Mouse (Mus musculus) heart, postnatal 10 days (tissue): ENCODE results near the gene Pcnx4. TPM values are rescaled to one million over a fixed set of nuclear protein-coding genes. Genes with fewer than 3 reads are reported as not detected.

ENCODE experiments used
- DNase-seq, 2 experiments: peaks; one replicate each; pipeline ENCODE4 v3.0.0; 2021
- intact Hi-C: fragments of 180-260 bp; cut with DNase I; formaldehyde crosslinking; loops from one replicate; pipeline ENCODE4 v1.15.1; 2025
- total RNA-seq, 2 experiments: library from RNA; stranded (reverse); gene quantifications; 2 replicates each; pipeline ENCODE4 v1.2.3; 2021

Pcnx4 gene
- 1 to 10 TPM; 3.5 to 3.9 TPM for total RNA-seq

GRCm38 (mm10) chr12:72536021-72536597, at the start of gene Pcnx4:
TSS of gene Pcnx4 (plus strand) at chr12:72536383.
- DNase-seq, result peak; percentile 98
- intact Hi-C loops, result no loop called here

GRCm38 (mm10) chr12:72487498-72487897, 48.7 kb upstream of the Pcnx4 start:
- intact Hi-C loops, result no loop called here

GRCm38 (mm10) chr12:72489995-72490394, 46.2 kb upstream of the Pcnx4 start:
- intact Hi-C loops, result no loop called here
- DNase-seq, result peak in 1 of 2 experiments; percentile 15

More at GRCm38 (mm10) chr12:72487498-72487897, 48.7 kb upstream of the Pcnx4 start:
- no peak for DNase-seq

- intact Hi-C loops, result no loop called here
- DNase-seq, result no peak
Observed at GRCm38 (mm10) chr12:72491063-72491719, 45.0 kb upstream of the Pcnx4 start.

- no peak for DNase-seq
- intact Hi-C loops, result no loop called here
Observed at GRCm38 (mm10) chr12:72496866-72497600, 39.1 kb upstream of the Pcnx4 start.

GRCm38 (mm10) chr12:72509606-72510005, 26.6 kb upstream of the Pcnx4 start:
- intact Hi-C loops, result loop anchor here (10.0 kb wide), 2 partner anchors 335 to 415 kb away; no protein-coding TSS in a partner anchor
- no peak for DNase-seq

GRCm38 (mm10) chr12:72515446-72515845, 20.7 kb upstream of the Pcnx4 start:
- intact Hi-C loops, result loop anchor here (2.0 to 10.0 kb wide), 5 partner anchors 53 to 457 kb away; no protein-coding TSS in a partner anchor
- peak; percentile 38 to 60 for DNase-seq

GRCm38 (mm10) chr12:72518114-72518728, 18.0 kb upstream of the Pcnx4 start:
- intact Hi-C loops, result loop anchor here (5.0 to 10.0 kb wide), 4 partner anchors 56 to 454 kb away; no protein-coding TSS in a partner anchor
- DNase-seq, result no peak

GRCm38 (mm10) chr12:72519352-72519751, 16.8 kb upstream of the Pcnx4 start:
- intact Hi-C loops, result loop anchor here (5.0 to 10.0 kb wide), 4 partner anchors 57 to 453 kb away; no protein-coding TSS in a partner anchor
- no peak for DNase-seq

GRCm38 (mm10) chr12:72519855-72520254, 16.3 kb upstream of the Pcnx4 start:
- DNase-seq, result no peak
- intact Hi-C loops, result loop anchor here (5.0 to 10.0 kb wide), 4 partner anchors 58 to 452 kb away; no protein-coding TSS in a partner anchor

- peak; percentile 58 to 76 for DNase-seq
- intact Hi-C loops, result no loop called here
Observed at GRCm38 (mm10) chr12:72520645-72521044, 15.5 kb upstream of the Pcnx4 start.

- intact Hi-C loops, result no loop called here
- no peak for DNase-seq
Observed at GRCm38 (mm10) chr12:72525588-72525987, 10.6 kb upstream of the Pcnx4 start.

- intact Hi-C loops, result no loop called here
- no peak for DNase-seq
Observed at GRCm38 (mm10) chr12:72532303-72532702, 3.9 kb upstream of the Pcnx4 start.

- intact Hi-C loops, result no loop called here
- DNase-seq, result no peak
Observed at GRCm38 (mm10) chr12:72533986-72534385, 2.2 kb upstream of the Pcnx4 start.

- intact Hi-C loops, result no loop called here
- DNase-seq, result no peak
Observed at GRCm38 (mm10) chr12:72535599-72535998, 584 bp upstream of the Pcnx4 start.

- no peak for DNase-seq
- intact Hi-C loops, result no loop called here
Observed at GRCm38 (mm10) chr12:72538571-72538970, 2.4 kb downstream of the Pcnx4 start.

- intact Hi-C loops, result no loop called here
- DNase-seq, result no peak
Observed at GRCm38 (mm10) chr12:72554347-72554746, 18.2 kb downstream of the Pcnx4 start.

GRCm38 (mm10) chr12:72564281-72564795, 28.2 kb downstream of the Pcnx4 start:
- intact Hi-C loops, result no loop called here
- DNase-seq, result no peak

- intact Hi-C loops, result no loop called here
- no peak for DNase-seq
Observed at GRCm38 (mm10) chr12:72582021-72582420, 45.8 kb downstream of the Pcnx4 start.

- intact Hi-C loops, result no loop called here
Observed at GRCm38 (mm10) chr12:72583099-72583498, 46.9 kb downstream of the Pcnx4 start.

GRCm38 (mm10) chr12:72585339-72585738, 49.2 kb downstream of the Pcnx4 start:
- DNase-seq, result no peak
- intact Hi-C loops, result no loop called here

More at GRCm38 (mm10) chr12:72583099-72583498, 46.9 kb downstream of the Pcnx4 start:
- no peak for DNase-seq
